Mouse (Mus musculus) liver, embryonic 14.5 days (tissue): ENCODE data around the gene Dock4. TPM values are rescaled to one million over a fixed set of nuclear protein-coding genes. Genes with fewer than 3 reads are reported as not detected.

ENCODE experiments used
- ATAC-seq: fragments of 200-750 bp; cut with Nextera tagmentation; 2 replicates; pipeline ENCODE4 v1.8.0; 2017; ENCODE audit warnings: moderate number of reproducible peaks, mild to moderate bottlenecking, moderate library complexity; ENCODE audit not compliant: insufficient read depth
- DNase-seq, 3 experiments: peaks; one replicate each; pipeline ENCODE4 v3.0.0-alpha.2; 2012 to 2013; ENCODE audit warnings: low read depth in 3 of 3, low spot score in 3 of 3
- H3K27ac ChIP-seq: fragments of 300-500 bp; sonication (generic); 2 replicates; pipeline ENCODE4 v1.5.1; 2014; ENCODE audit warnings: moderate library complexity, mild to moderate bottlenecking, control low read depth, inconsistent platforms
- H3K27me3 ChIP-seq: fragments of 300-500 bp; sonication (generic); 2 replicates; pipeline ENCODE4 v1.6.1; 2014; ENCODE audit warnings: mild to moderate bottlenecking, low read length, moderate library complexity; ENCODE audit not compliant: control insufficient read depth, insufficient read depth
- H3K36me3 ChIP-seq: fragments of 300-500 bp; sonication (generic); replicated peaks from 2 replicates; pipeline ENCODE4 v1.6.1; 2014; ENCODE audit warnings: low read depth; ENCODE audit not compliant: control insufficient read depth, insufficient read depth
- H3K4me1 ChIP-seq, 2 experiments: fragments of 200-500 bp in 1 of 2; fragments of 300-500 bp in 1 of 2; sonication (generic) in 1 of 2; replicated peaks; 2 replicates each; pipeline ENCODE4 v1.6.1; 2012 to 2014; ENCODE audit warnings: antibody characterized with exemption in 1 of 2, inconsistent platforms in 1 of 2, low read length in 1 of 2; ENCODE audit not compliant: control insufficient read depth in 2 of 2, insufficient read depth in 2 of 2
- H3K4me2 ChIP-seq: fragments of 300-500 bp; sonication (generic); 2 replicates; pipeline ENCODE4 v1.6.1; 2014; ENCODE audit warnings: low read depth, mild to moderate bottlenecking, control low read depth, moderate library complexity
- H3K4me3 ChIP-seq, 2 experiments: fragments of 200-500 bp in 1 of 2; fragments of 300-500 bp in 1 of 2; sonication (generic) in 1 of 2; 2 replicates each; pipeline ENCODE4 v1.5.1; 2012 to 2014; ENCODE audit warnings: low read depth in 2 of 2, low read length in 2 of 2, mild to moderate bottlenecking in 2 of 2, control low read depth in 1 of 2, inconsistent platforms in 1 of 2, moderate library complexity in 1 of 2; ENCODE audit not compliant: insufficient read depth in 1 of 2
- H3K9ac ChIP-seq: fragments of 300-500 bp; sonication (generic); replicated peaks from 2 replicates; pipeline ENCODE4 v1.6.1; 2014; ENCODE audit warnings: mild to moderate bottlenecking, control low read depth, moderate library complexity
- H3K9me3 ChIP-seq: fragments of 300-500 bp; sonication (generic); 2 replicates; pipeline ENCODE4 v1.6.1; 2016; ENCODE audit warnings: low read length, mixed read lengths; ENCODE audit not compliant: control insufficient read depth
- CTCF ChIP-seq: IDR thresholded peaks from 2 replicates; pipeline ENCODE4 v1.5.1; 2016; ENCODE audit warnings: antibody characterized with exemption, low read depth, control low read depth
- EP300 ChIP-seq: IDR thresholded peaks from 2 replicates; pipeline ENCODE4 v1.6.1; 2016; ENCODE audit warnings: antibody characterized with exemption, low read depth
- WGBS: fragments of 180-500 bp; shearing (Covaris S2); extraction: QIAGEN DNeasy Blood & Tissue Kit; methylation state at CpG from one replicate; pipeline ENCODE4 v1.1.7; 2014; ENCODE audit not compliant: insufficient replicate concordance; 5-methylcytosine and 5-hydroxymethylcytosine counted together
- polyA plus RNA-seq, 2 experiments: library from polyadenylated mRNA; depleted of rRNA in 1 of 2; stranded (reverse) in 1 of 2; unstranded in 1 of 2; fragments of >200 nt; fragmentation: Nextera tagmentation in 1 of 2; extraction: Ambion mirVana in 1 of 2; gene quantifications; 2 replicates each; pipeline versions ENCODE4 v1.2.1 to v1.2.3; 2012 to 2014

Gene Dock4
- polyA plus RNA-seq, 2 experiments: 0.49 to 0.57 TPM

- Histone ChIP-seq H3K36me3 (no peaks in the 10 kb centered on the region), H3K9ac (no peak overlapping the region), H3K4me3 (no peak overlapping the region), H3K4me1 (0 out of 4 replicates have a peak, but pooled peaks cover 0 to 3% of the 10 kb centered on the region in 2 experiments), H3K27ac (no peak overlapping the region), H3K4me2 (no peak overlapping the region), H3K9me3 (no peaks in the 10 kb centered on the region), H3K27me3 (no peaks in the 10 kb centered on the region)
- DNase-seq: no peak
- no peak for ATAC-seq
- 68% methylated on average over 1 of the region's 1 CpGs for WGBS
- TF ChIP-seq CTCF: no peak
- no peak for TF ChIP-seq EP300
These were observed 118.0 kb downstream of the Dock4 start for GRCm38 (mm10) chr12:40563703-40564102.

DNA sequence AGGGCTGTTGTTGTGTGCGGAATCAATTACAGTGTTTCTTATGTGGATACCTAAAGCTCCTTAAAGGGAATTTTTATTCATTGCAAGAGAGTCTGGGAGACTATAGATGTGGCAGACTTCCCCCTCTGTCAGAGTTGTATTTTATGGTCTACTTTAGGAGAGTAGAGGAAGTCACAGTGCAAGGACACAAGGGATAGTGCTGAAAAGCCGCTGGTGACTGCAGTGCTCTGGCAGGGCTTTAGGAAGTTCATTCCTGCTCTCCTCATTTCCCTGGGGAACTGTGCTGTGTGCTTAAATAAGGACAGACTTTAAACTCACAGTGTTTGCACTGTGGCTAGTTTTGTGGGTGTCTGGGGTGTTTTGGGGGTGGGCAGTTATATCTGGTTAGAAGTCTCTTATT lies 118.5 kb downstream of the Dock4 start:
- H3K9ac ChIP-seq: no peak overlapping the region
- no peaks in the 10 kb centered on the region for H3K9me3 ChIP-seq
- H3K4me2 ChIP-seq: no peak overlapping the region
- no peak overlapping the region for H3K27ac ChIP-seq
- H3K36me3 ChIP-seq: no peaks in the 10 kb centered on the region
- no peak for ATAC-seq
- TF ChIP-seq CTCF (no peak), EP300 (no peak)
- no peak overlapping the region for H3K4me3 ChIP-seq
- no peaks in the 10 kb centered on the region for H3K4me1 ChIP-seq
- no peak for DNase-seq
- H3K27me3 ChIP-seq: no peaks in the 10 kb centered on the region
- 36% methylated on average over 2 of the region's 2 CpGs for WGBS

GRCm38 (mm10) chr12:40568365-40568885 lies 122.7 kb downstream of the Dock4 start:
- H3K27me3 ChIP-seq: no peaks in the 10 kb centered on the region
- no peaks in the 10 kb centered on the region for H3K9me3 ChIP-seq
- no peaks in the 10 kb centered on the region for H3K36me3 ChIP-seq
- no peaks in the 10 kb centered on the region for H3K4me1 ChIP-seq
- H3K4me3 ChIP-seq: no peak overlapping the region
- WGBS: 76% methylated on average over 4 of the region's 4 CpGs
- no peak for ATAC-seq
- no peak overlapping the region for H3K9ac ChIP-seq
- no peak overlapping the region for H3K27ac ChIP-seq
- TF ChIP-seq EP300: no peak
- no peak for TF ChIP-seq CTCF
- DNase-seq: no peak
- no peak overlapping the region for H3K4me2 ChIP-seq

DNA sequence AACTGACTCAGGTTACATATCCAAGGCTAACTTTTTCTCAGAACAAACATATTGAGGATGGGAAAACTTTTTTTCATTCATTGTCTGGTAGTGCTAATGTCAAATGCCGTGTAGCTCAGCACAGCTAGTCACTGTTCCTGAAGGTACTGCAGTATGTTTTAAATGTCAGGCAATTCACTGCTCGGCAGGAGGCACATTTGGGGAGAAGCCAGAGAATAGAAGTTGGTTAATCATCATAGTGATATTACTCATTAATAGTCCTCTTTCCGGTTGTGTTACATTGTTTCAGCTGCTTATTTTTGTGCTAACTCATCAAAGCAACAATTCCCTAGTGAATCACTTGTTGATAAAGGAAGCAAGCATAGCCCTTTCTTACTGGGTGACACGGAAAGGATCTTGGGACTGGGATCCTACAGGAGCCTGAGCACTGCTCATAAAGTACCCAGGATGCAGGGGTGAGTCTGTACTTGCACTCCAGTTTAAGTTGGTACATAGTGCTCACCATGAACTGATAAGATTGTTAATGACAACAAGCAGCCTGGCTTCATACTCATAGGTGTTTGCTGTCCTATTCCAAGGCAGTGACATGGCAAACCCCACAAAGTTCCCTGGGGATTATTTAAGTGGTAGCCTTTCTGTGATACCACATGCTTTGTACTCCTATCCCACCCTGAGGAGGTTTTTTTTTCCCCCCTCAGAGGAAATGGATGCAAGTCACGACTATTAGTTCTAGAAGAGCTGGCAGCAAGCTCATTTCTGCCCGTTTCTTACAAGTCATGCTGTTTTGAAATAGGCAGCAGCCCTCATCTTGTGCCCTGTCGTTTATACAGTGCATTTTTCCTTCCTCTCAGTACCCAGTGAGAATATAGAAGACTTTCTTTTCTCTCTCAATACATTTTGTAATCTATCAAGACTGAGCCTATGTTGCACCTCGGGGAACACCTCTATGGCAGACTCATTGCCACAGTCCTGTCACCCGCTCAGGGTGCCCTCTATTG lies 123.5 kb downstream of the Dock4 start:
- WGBS: 49% methylated on average over 9 of the region's 9 CpGs

DNA sequence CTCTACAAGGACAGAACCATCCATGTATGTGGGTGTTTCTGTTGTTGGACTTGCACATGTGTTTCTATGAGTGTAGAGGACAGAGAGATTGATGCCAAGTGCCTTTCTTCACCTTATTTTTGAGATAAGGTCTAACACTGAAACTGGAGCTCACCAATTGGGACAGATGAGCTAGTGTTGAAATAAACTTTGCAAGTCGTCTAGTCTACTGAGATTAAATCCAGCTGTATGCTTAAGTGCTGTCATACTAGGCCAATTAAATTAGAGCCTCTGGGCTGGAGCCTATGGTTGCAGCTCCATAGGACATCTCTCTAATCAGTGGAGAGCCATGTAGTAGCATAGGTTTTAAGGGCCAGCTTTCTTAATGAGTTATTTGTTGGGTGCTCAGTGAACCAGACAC lies 124.5 kb downstream of the Dock4 start:
- TF ChIP-seq EP300 (no peak), CTCF (no peak)
- DNase-seq: no peak
- Histone ChIP-seq H3K9ac (no peak overlapping the region), H3K4me2 (no peak overlapping the region), H3K4me3 (no peak overlapping the region), H3K36me3 (no peaks in the 10 kb centered on the region), H3K27ac (no peak overlapping the region), H3K4me1 (no peaks in the 10 kb centered on the region), H3K27me3 (no peaks in the 10 kb centered on the region), H3K9me3 (no peaks in the 10 kb centered on the region)
- 43% methylated on average over 1 of the region's 1 CpGs for WGBS
- no peak for ATAC-seq

More for the DNA sequence above, 123.5 kb downstream of the Dock4 start:
- TF ChIP-seq EP300 (no peak), CTCF (no peak)
- Histone ChIP-seq H3K9me3 (no peaks in the 10 kb centered on the region), H3K4me1 (no peaks in the 10 kb centered on the region), H3K27me3 (no peaks in the 10 kb centered on the region), H3K9ac (no peak overlapping the region), H3K36me3 (no peaks in the 10 kb centered on the region), H3K4me3 (no peak overlapping the region), H3K27ac (no peak overlapping the region), H3K4me2 (no peak overlapping the region)
- ATAC-seq (no peak), DNase-seq (no peak)
